ENCODE assay signal across 8 mouse cellular contexts in genomic region chr14:101839771-101840731, GRCm38 (mm10).
DNase-seq lines count a peak whose midpoint lies in the region; ATAC-seq and TF ChIP-seq lines count a peak whose summit lies in the region.

No protein-coding gene starts in this region.

- H3K36me3 ChIP-seq in erythroblast, embryonic 14.5 days (ENCODE audit: control insufficient read depth): no peaks in the 10 kb centered on the region
- H3K36me3 ChIP-seq in heart, adult 2 months (ENCODE audit: control insufficient read depth, insufficient read depth, low read length): peaks cover 7% of the 10 kb centered on the region
- H3K36me3 ChIP-seq in liver, embryonic 12.5 days: no peaks in the 10 kb centered on the region
- no peaks in the 10 kb centered on the region for H3K36me3 ChIP-seq in small intestine, adult 2 months (ENCODE audit: control insufficient read depth, insufficient read depth, low read length)

- H3K27ac ChIP-seq in heart, adult 2 months: peak overlapping the region; percentile 76
- no peak overlapping the region for H3K27ac ChIP-seq in liver, embryonic 12.5 days
- H3K27ac ChIP-seq in small intestine, adult 2 months (ENCODE audit: insufficient read depth, low read depth, low read length): peak overlapping the region; percentile 96

- DNase-seq in heart, adult 2 months: peak; percentile 52 to 72
- DNase-seq in kidney, postnatal 14 days: peak; percentile 66
- DNase-seq in ovary, postnatal 14 days (ENCODE audit: low spot score): no peak
- no peak for DNase-seq in adrenal gland, adult 8-10 months

- TF ChIP-seq POLR2A in heart, adult 2 months (IDR thresholded peaks at IDR 0.05; ENCODE audit: insufficient read depth, low read depth, low read length): peak; percentile 82
- no peak for TF ChIP-seq POLR2A in small intestine, adult 2 months (IDR thresholded peaks at IDR 0.05; ENCODE audit: low read depth, low read length)

- H3K27me3 ChIP-seq in erythroblast, embryonic 14.5 days (ENCODE audit: control insufficient read depth): no peaks in the 10 kb centered on the region
- no peaks in the 10 kb centered on the region for H3K27me3 ChIP-seq in heart, adult 2 months (ENCODE audit: control insufficient read depth, insufficient read depth, low read length)
- H3K27me3 ChIP-seq in liver, embryonic 12.5 days (replicated peaks): no peaks in the 10 kb centered on the region
- no peaks in the 10 kb centered on the region for H3K27me3 ChIP-seq in small intestine, adult 2 months (ENCODE audit: control insufficient read depth, insufficient read depth, low read length)

- H3K9ac ChIP-seq in heart, adult 2 months (ENCODE audit: low read depth, low read length): peak overlapping the region; percentile 64
- no peak overlapping the region for H3K9ac ChIP-seq in liver, embryonic 12.5 days

- TF ChIP-seq EP300 in heart, adult 2 months (IDR thresholded peaks at IDR 0.05; ENCODE audit: insufficient read depth, low read depth, low read length): peak; percentile 75; the same call in 1 of the 2 replicates

- 54% methylated on average over 24 of the region's 24 CpGs for WGBS in heart, adult 2 months
- 67% methylated on average over 24 of the region's 24 CpGs for WGBS in liver, embryonic 12.5 days (ENCODE audit: insufficient replicate concordance)
- 31% methylated on average over 24 of the region's 24 CpGs for WGBS in small intestine, adult 2 months

- H3K4me3 ChIP-seq in erythroblast, embryonic 14.5 days (replicated peaks): peak overlapping the region; percentile 12
- H3K4me3 ChIP-seq in heart, adult 2 months: peak overlapping the region; percentile 48
- peak overlapping the region; percentile 3; the same call in 1 of the 2 replicates for H3K4me3 ChIP-seq in liver, embryonic 12.5 days
- H3K4me3 ChIP-seq in small intestine, adult 2 months (ENCODE audit: low read depth, low read length): peak overlapping the region; percentile 48

- no peak for TF ChIP-seq CTCF in heart, adult 2 months (IDR thresholded peaks at IDR 0.05)
- TF ChIP-seq CTCF in small intestine, adult 2 months (IDR thresholded peaks at IDR 0.05; ENCODE audit: extremely low read depth, insufficient read length, insufficient replicate concordance, low read depth, low read length): no peak

- no peaks in the 10 kb centered on the region for H3K9me3 ChIP-seq in erythroblast, embryonic 14.5 days (ENCODE audit: control insufficient read depth, low read length)
- no peaks in the 10 kb centered on the region for H3K9me3 ChIP-seq in liver, embryonic 12.5 days (replicated peaks)

- no peaks in the 10 kb centered on the region for H3K4me1 ChIP-seq in erythroblast, embryonic 14.5 days (ENCODE audit: control insufficient read depth)
- H3K4me1 ChIP-seq in heart, adult 2 months (ENCODE audit: control insufficient read depth, insufficient read depth, low read length): peaks cover 5% of the 10 kb centered on the region
- peaks cover under 1% of the 10 kb centered on the region; the same call in 1 of the 2 replicates for H3K4me1 ChIP-seq in liver, embryonic 12.5 days
- H3K4me1 ChIP-seq in small intestine, adult 2 months (ENCODE audit: control insufficient read depth, insufficient read depth, insufficient read length, low read length): peaks cover 14% of the 10 kb centered on the region; the same call in 1 of the 2 replicates

- ATAC-seq in erythroblast, adult 5-6 weeks (replicated peaks; ENCODE audit: low FRiP score, poor library complexity, severe bottlenecking): no peak
- peak; percentile 74 for ATAC-seq in liver, embryonic 12.5 days

- no peaks in the 10 kb centered on the region for H3K79me2 ChIP-seq in heart, adult 2 months (replicated peaks; ENCODE audit: control insufficient read depth, insufficient read depth, low read length)

- no peak overlapping the region for H3K4me2 ChIP-seq in liver, embryonic 12.5 days

- intact Hi-C loops in heart, adult 2 months (cut with DNase I): loop anchor here (10.0 kb wide), 1 partner anchor 55 kb away; no protein-coding TSS in a partner anchor

Comparison
In these comparisons a context has a peak if more than half of its experiments do, and no peak if none do; other contexts are left out.
1. DNase-seq: peak in heart, adult 2 months (2 of 2) and kidney, postnatal 14 days (single experiment); none in ovary, postnatal 14 days (single experiment) and adrenal gland, adult 8-10 months (single experiment).
2. Peak in every context shown above with its lines, with median percentiles within 50 percentile points of each other: H3K4me3 ChIP-seq.